Mouse (Mus musculus) small intestine, adult 2 months (tissue): ENCODE measurements around the gene Rec114. TPM values are rescaled to one million over a fixed set of nuclear protein-coding genes. Genes with fewer than 3 reads are reported as not detected.

Source experiments
- H3K27ac ChIP-seq: fragments of 200-500 bp; 2 replicates; pipeline ENCODE4 v1.5.1; 2012; ENCODE audit warnings: low read depth, low read length, control low read depth, inconsistent platforms; ENCODE audit not compliant: insufficient read depth
- H3K27me3 ChIP-seq: fragments of 200-500 bp; 2 replicates; pipeline ENCODE4 v1.6.1; 2012; ENCODE audit warnings: mild to moderate bottlenecking, moderate library complexity, low read length, inconsistent platforms; ENCODE audit not compliant: control insufficient read depth, insufficient read depth
- H3K36me3 ChIP-seq: fragments of 200-500 bp; 2 replicates; pipeline ENCODE4 v1.6.1; 2012; ENCODE audit warnings: mild to moderate bottlenecking, low read length, control low read depth, inconsistent platforms; ENCODE audit not compliant: control insufficient read depth, insufficient read depth
- H3K4me1 ChIP-seq: fragments of 200-500 bp; 2 replicates; pipeline ENCODE4 v1.6.1; 2012; ENCODE audit warnings: low read length, inconsistent platforms, mixed read lengths; ENCODE audit not compliant: control insufficient read depth, insufficient read depth, insufficient read length
- H3K4me3 ChIP-seq: fragments of 200-500 bp; 2 replicates; pipeline ENCODE4 v1.5.1; 2012; ENCODE audit warnings: low read depth, mild to moderate bottlenecking, control low read depth, inconsistent platforms, low read length, moderate library complexity
- CTCF ChIP-seq: fragments of 200-500 bp; IDR thresholded peaks from 2 replicates; pipeline ENCODE4 v1.5.1; 2012; ENCODE audit warnings: low read depth, mild to moderate bottlenecking, control low read depth, inconsistent platforms, low read length, moderate library complexity, mixed read lengths; ENCODE audit not compliant: insufficient replicate concordance, insufficient read length; ENCODE audit errors: extremely low read depth
- POLR2A ChIP-seq: fragments of 200-500 bp; IDR thresholded peaks from 2 replicates; pipeline ENCODE4 v1.6.1; 2012; ENCODE audit warnings: low read depth, mild to moderate bottlenecking, control low read depth, inconsistent platforms, low read length, moderate library complexity
- WGBS: fragments of 180-500 bp; shearing (Covaris S2); methylation state at CpG from one replicate; pipeline ENCODE4 v1.1.7; 2018; 5-methylcytosine and 5-hydroxymethylcytosine counted together
- polyA plus RNA-seq: library from polyadenylated mRNA; depleted of rRNA; stranded (reverse); fragments of >200 nt; gene quantifications from 2 replicates; pipeline ENCODE4 v1.2.3, GENCODE M21; 2012

Gene Rec114
- polyA plus RNA-seq, 1 experiment, result not detected

DNA sequence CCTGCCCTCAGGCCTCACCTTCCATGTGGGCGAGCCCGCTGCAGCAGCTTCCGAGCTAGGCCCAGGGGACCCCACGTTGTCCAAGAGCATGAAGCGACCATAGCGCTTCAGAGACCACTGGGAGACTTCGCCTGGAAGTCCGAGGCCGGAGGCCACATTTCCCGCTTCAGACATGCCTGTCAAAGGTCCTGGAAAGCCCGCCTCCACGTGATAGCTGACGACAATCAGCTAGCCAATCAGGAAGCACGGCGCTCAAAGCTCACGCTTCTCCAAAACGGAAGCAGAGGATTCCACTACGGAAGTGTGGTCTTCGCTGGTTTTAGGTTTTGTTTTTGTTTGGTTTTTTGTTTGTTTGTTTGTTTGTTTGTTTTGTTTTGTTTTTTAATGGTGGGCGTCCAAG is 2.4 kb downstream of the Rec114 start:
- H3K27me3 ChIP-seq, result no peaks in the 10 kb centered on the region
- H3K27ac ChIP-seq, result no peak overlapping the region
- no peaks in the 10 kb centered on the region for H3K36me3 ChIP-seq
- 82% methylated on average over 20 of the region's 20 CpGs for WGBS
- no peaks in the 10 kb centered on the region for H3K4me1 ChIP-seq
- TF ChIP-seq POLR2A, result no peak
- TF ChIP-seq CTCF, result no peak
- H3K4me3 ChIP-seq, result no peak overlapping the region

DNA sequence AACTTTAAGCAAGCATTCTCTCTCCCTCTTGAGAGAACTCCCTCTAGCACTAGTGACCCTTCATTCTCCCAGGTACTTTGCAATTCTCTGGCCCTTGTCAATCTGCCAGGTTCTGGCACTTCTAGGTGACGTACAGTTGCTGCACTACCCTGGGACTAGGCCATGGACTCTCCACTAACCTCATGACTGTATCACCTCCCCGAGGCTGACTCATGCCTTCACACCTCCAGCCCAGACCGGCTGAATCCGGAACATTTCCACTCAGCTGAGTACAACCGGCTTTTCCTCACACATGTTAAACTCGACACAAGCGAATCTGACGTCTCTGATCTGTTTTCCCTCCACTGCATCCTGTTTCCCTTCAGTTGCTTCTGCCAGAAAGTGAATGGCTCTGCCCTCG is 4.0 kb downstream of the Rec114 start:
- 74% methylated on average over 9 of the region's 9 CpGs for WGBS
- H3K36me3 ChIP-seq, result no peaks in the 10 kb centered on the region
- no peak for TF ChIP-seq CTCF
- no peak for TF ChIP-seq POLR2A
- H3K27ac ChIP-seq, result no peak overlapping the region
- H3K4me3 ChIP-seq, result no peak overlapping the region
- H3K27me3 ChIP-seq, result no peaks in the 10 kb centered on the region
- H3K4me1 ChIP-seq, result no peaks in the 10 kb centered on the region

DNA sequence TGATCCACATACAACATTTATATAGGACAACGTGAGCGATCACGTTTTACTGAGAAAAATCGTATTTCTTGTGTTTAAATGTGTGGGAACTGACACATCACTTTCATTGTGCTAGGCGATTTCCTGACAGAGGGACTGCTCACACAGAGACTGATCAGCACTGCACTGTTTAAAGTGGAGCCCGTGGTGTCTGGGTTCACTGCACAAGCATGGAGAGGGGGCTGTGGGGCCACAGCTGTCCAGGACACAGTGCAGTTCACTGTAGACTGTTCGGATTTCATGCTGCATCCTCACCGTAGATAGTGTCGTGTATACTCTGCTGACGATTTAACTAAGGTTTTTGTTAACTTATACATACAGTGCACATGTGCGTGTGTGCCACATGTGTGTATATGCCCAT is 20.6 kb downstream of the Rec114 start:
- 84% methylated on average over 11 of the region's 11 CpGs for WGBS

DNA sequence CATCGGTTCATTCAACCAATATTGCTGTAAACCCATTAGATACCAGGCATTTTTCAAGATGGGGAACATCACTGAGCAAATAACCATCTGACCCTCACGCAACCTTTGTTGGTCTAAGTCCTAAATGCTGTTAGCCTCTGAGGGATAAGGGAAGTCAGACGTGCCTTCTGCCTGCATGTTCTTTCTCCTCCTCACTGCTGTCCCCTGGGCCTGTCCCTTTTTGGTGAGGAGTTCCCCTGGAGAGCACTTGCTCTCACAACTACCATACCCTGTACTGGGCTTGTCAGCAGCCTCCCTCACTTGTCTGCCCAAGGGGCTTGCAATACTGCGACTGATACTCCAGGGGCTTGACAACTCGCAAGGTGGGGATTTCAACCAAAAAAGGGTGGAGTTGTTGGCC is 21.6 kb downstream of the Rec114 start:
- no peak overlapping the region for H3K27ac ChIP-seq
- H3K4me1 ChIP-seq, result peaks cover 1% of the 10 kb centered on the region; the same call in 1 of the 2 replicates
- no peaks in the 10 kb centered on the region for H3K27me3 ChIP-seq
- TF ChIP-seq CTCF (no peak), POLR2A (no peak)
- 77% methylated on average over 5 of the region's 5 CpGs for WGBS
- H3K4me3 ChIP-seq, result no peak overlapping the region
- no peaks in the 10 kb centered on the region for H3K36me3 ChIP-seq

More for the DNA sequence above, 20.6 kb downstream of the Rec114 start:
- no peaks in the 10 kb centered on the region for H3K27me3 ChIP-seq
- no peak overlapping the region for H3K4me3 ChIP-seq
- no peaks in the 10 kb centered on the region for H3K4me1 ChIP-seq
- no peaks in the 10 kb centered on the region for H3K36me3 ChIP-seq
- H3K27ac ChIP-seq, result no peak overlapping the region
- TF ChIP-seq CTCF (no peak), POLR2A (no peak)

DNA sequence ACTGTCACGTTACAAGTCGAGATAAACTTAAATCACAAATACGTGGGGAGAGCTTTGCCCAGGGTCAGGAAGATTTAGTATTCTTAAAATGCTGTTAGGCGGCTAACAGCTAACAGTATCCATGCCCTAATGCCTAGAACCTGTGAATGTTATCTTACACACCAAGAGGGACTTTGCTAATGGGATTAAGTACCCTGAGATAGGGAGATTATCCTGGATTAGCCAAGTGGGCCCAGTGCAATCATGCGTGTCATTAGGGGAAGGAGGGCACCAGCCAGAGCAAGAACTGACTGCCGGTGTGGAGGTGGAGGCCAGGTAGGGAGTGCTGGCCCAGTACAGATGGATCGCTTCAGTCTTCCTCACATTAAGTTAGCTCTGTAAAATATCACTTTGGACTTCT is 22.7 kb downstream of the Rec114 start:
- Histone ChIP-seq H3K4me1 (peaks cover 8% of the 10 kb centered on the region; the same call in 1 of the 2 replicates), H3K27me3 (no peaks in the 10 kb centered on the region), H3K4me3 (no peak overlapping the region), H3K36me3 (no peaks in the 10 kb centered on the region), H3K27ac (no peak overlapping the region)
- WGBS, result 60% methylated on average over 7 of the region's 7 CpGs
- TF ChIP-seq POLR2A (no peak), CTCF (no peak)

DNA sequence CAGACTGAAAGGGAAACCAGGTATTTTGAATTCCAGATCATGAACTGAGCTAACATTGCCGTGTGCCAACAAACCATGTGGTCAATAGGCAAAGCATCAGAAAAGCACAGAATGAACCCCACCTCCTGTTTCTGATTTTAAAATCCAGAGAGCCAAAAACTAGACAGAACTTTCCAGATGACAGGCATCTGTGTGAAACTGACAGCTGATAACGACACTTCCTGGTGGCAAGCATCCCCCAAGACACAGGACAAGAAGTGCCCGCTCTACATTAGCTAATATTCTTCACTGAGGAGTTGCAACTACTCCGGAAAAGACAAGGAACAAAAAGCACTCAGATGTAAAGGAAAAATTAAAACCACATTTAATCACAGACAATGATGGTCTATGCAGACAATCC is 23.6 kb downstream of the Rec114 start:
- no peak overlapping the region for H3K4me3 ChIP-seq
- 78% methylated on average over 4 of the region's 4 CpGs for WGBS
- H3K36me3 ChIP-seq, result no peaks in the 10 kb centered on the region
- H3K27ac ChIP-seq, result no peak overlapping the region
- TF ChIP-seq CTCF (no peak), POLR2A (no peak)
- no peaks in the 10 kb centered on the region; the same call in 1 of the 2 replicates for H3K27me3 ChIP-seq
- peaks cover 8% of the 10 kb centered on the region; the same call in 1 of the 2 replicates for H3K4me1 ChIP-seq

DNA sequence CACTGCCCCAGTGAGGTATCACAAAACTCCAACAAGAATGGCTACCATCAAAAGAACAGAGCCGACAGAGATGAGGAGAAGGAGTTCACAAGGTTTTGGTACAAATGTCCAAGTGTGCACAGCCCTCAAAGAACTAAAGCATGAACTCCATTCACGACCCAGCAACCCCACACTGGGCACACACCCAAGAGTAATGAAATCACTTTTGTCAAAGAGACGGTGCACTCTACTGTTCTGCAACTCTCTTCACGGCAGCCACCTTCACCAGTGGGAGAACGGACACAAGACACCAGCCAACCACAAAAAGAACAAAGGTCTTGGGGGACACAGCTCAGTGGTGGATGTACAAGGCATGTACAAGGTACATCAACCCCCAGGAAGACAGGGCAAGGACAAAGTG is 24.3 kb downstream of the Rec114 start:
- whole genome bisulfite sequencing, result 41% methylated on average over 5 of the region's 5 CpGs
- Histone ChIP-seq H3K4me3 (no peak overlapping the region), H3K27ac (no peak overlapping the region), H3K36me3 (no peaks in the 10 kb centered on the region), H3K4me1 (peaks cover 8% of the 10 kb centered on the region; the same call in 1 of the 2 replicates), H3K27me3 (no peaks in the 10 kb centered on the region; the same call in 1 of the 2 replicates)
- TF ChIP-seq POLR2A, result no peak
- no peak for TF ChIP-seq CTCF
